Mouse (Mus musculus) CH12.LX (cell line): Measurements from ENCODE around the gene Ccdc171. TPM values are rescaled to one million over a fixed set of nuclear protein-coding genes. Genes with fewer than 3 reads are reported as not detected.

Source experiments
- DNase-seq: peaks from one replicate; pipeline ENCODE4 v3.0.0-alpha.2; 2013; ENCODE audit errors: extremely low read depth
- H3K27ac ChIP-seq: 2 replicates; pipeline ENCODE4 v1.5.1; 2012; ENCODE audit warnings: low read depth, mild to moderate bottlenecking, control low read depth, moderate library complexity; ENCODE audit not compliant: insufficient read depth
- H3K27me3 ChIP-seq: replicated peaks from 2 replicates; pipeline ENCODE3; 2012; ENCODE audit warnings: inconsistent platforms
- H3K36me3 ChIP-seq, 2 experiments: replicated peaks in 1 of 2; 2 replicates each; pipeline versions ENCODE3 to v1.6.1; 2012; ENCODE audit warnings: inconsistent platforms in 1 of 2, low read length in 1 of 2, mild to moderate bottlenecking in 1 of 2, mixed read lengths in 1 of 2, moderate library complexity in 1 of 2; ENCODE audit not compliant: control insufficient read depth in 1 of 2, insufficient read depth in 1 of 2
- H3K4me1 ChIP-seq, 2 experiments: 2 replicates each; pipeline ENCODE4 v1.6.1; 2012; ENCODE audit warnings: inconsistent platforms in 1 of 2, moderate library complexity in 1 of 2; ENCODE audit not compliant: insufficient read depth in 2 of 2, control insufficient read depth in 1 of 2
- H3K4me2 ChIP-seq: 2 replicates; pipeline ENCODE4 v1.6.1; 2012; ENCODE audit warnings: low read depth, mild to moderate bottlenecking, control low read depth; ENCODE audit not compliant: poor library complexity, insufficient read depth, severe bottlenecking
- H3K4me3 ChIP-seq, 3 experiments: fragments of 150-350 bp in 1 of 3; sonication (generic) in 1 of 3; replicated peaks in 1 of 3; 2 replicates each; pipeline versions ENCODE3 to v1.5.1; 2011 to 2012; ENCODE audit warnings: low read depth in 2 of 3, low read length in 2 of 3, mild to moderate bottlenecking in 2 of 3, moderate library complexity in 2 of 3, control low read depth in 1 of 3, improper control_type of control experiment in 1 of 3, inconsistent platforms in 1 of 3, mixed read lengths in 1 of 3; ENCODE audit not compliant: poor library complexity in 1 of 3
- H3K79me2 ChIP-seq: replicated peaks from 2 replicates; pipeline ENCODE4 v1.6.1; 2012; ENCODE audit warnings: mild to moderate bottlenecking, moderate library complexity; ENCODE audit not compliant: control insufficient read depth, poor library complexity, insufficient read depth, severe bottlenecking; ENCODE audit errors: extremely low read depth
- H3K9ac ChIP-seq: 2 replicates; pipeline ENCODE4 v1.6.1; 2012; ENCODE audit warnings: low read depth, mild to moderate bottlenecking, control low read depth, moderate library complexity; ENCODE audit not compliant: insufficient read depth
- H3K9me3 ChIP-seq: replicated peaks from 2 replicates; pipeline ENCODE3; 2012; ENCODE audit warnings: low read length, inconsistent platforms, mixed read lengths
- CHD1 ChIP-seq: IDR thresholded peaks from 2 replicates; pipeline ENCODE4 v1.6.1; 2012; ENCODE audit warnings: low read depth, low read length, improper control_type of control experiment, inconsistent platforms
- CHD2 ChIP-seq: IDR thresholded peaks from 2 replicates; pipeline ENCODE4 v1.6.1; 2011; ENCODE audit warnings: low read length, improper control_type of control experiment
- E2F4 ChIP-seq: IDR thresholded peaks from 2 replicates; pipeline ENCODE4 v1.6.1; 2011; ENCODE audit warnings: low read depth, low read length, improper control_type of control experiment; ENCODE audit not compliant: insufficient replicate concordance
- EP300 ChIP-seq: IDR thresholded peaks from 2 replicates; pipeline ENCODE4 v1.6.1; 2011; ENCODE audit warnings: low read length, improper control_type of control experiment
- ETS1 ChIP-seq: conservative IDR thresholded peaks from 2 replicates; pipeline ENCODE4 v1.6.1; 2012; ENCODE audit warnings: low read depth, mild to moderate bottlenecking, inconsistent platforms, low read length, improper control_type of control experiment, moderate library complexity
- GABPA ChIP-seq: IDR thresholded peaks from 2 replicates; pipeline ENCODE4 v1.6.1; 2012; ENCODE audit warnings: low read depth, low read length, improper control_type of control experiment, inconsistent platforms; ENCODE audit not compliant: insufficient replicate concordance
- IRF4 ChIP-seq: IDR thresholded peaks from 2 replicates; pipeline ENCODE4 v1.6.1; 2014; ENCODE audit warnings: low read depth, mild to moderate bottlenecking, inconsistent platforms, low read length, improper control_type of control experiment
- JUN ChIP-seq: IDR thresholded peaks from 2 replicates; pipeline ENCODE4 v1.6.1; 2011; ENCODE audit warnings: low read depth, mild to moderate bottlenecking, low read length, improper control_type of control experiment, moderate library complexity; ENCODE audit not compliant: insufficient read depth
- MAFK ChIP-seq: IDR thresholded peaks from 2 replicates; pipeline ENCODE4 v1.6.1; 2011; ENCODE audit warnings: low read length, improper control_type of control experiment; ENCODE audit not compliant: insufficient replicate concordance
- MAX ChIP-seq: IDR thresholded peaks from 2 replicates; pipeline ENCODE4 v1.6.1; 2011; ENCODE audit warnings: low read length, improper control_type of control experiment
- MEF2A ChIP-seq: IDR thresholded peaks from 2 replicates; pipeline ENCODE4 v1.6.1; 2014; ENCODE audit warnings: low read depth, mild to moderate bottlenecking, inconsistent platforms, low read length, improper control_type of control experiment, borderline replicate concordance
- MYC ChIP-seq: IDR thresholded peaks from 2 replicates; pipeline ENCODE4 v1.6.1; 2011; ENCODE audit warnings: low read depth, mild to moderate bottlenecking, improper control_type of control experiment, low read length
- NRF1 ChIP-seq: IDR thresholded peaks from 2 replicates; pipeline ENCODE4 v1.6.1; 2014; ENCODE audit warnings: low read depth, mild to moderate bottlenecking, inconsistent platforms, low read length, improper control_type of control experiment, moderate library complexity
- PAX5 ChIP-seq: IDR thresholded peaks from 2 replicates; pipeline ENCODE4 v1.6.1; 2012; ENCODE audit warnings: low read length, inconsistent platforms, mixed read lengths
- POLR2A ChIP-seq: IDR thresholded peaks from 2 replicates; pipeline ENCODE4 v1.6.1; 2011; ENCODE audit warnings: low read depth, mild to moderate bottlenecking, improper control_type of control experiment, low read length
- RAD21 ChIP-seq: IDR thresholded peaks from 2 replicates; pipeline ENCODE4 v1.6.1; 2011; ENCODE audit warnings: low read depth, mild to moderate bottlenecking, low read length, improper control_type of control experiment, moderate library complexity
- SMC3 ChIP-seq: IDR thresholded peaks from 2 replicates; pipeline ENCODE4 v1.6.1; 2011; ENCODE audit warnings: low read depth, low read length, improper control_type of control experiment
- TBP ChIP-seq: conservative IDR thresholded peaks from 2 replicates; pipeline ENCODE4 v1.6.1; 2011; ENCODE audit warnings: low read depth, low read length, improper control_type of control experiment
- TCF12 ChIP-seq: IDR thresholded peaks from 2 replicates; pipeline ENCODE4 v1.6.1; 2014; ENCODE audit warnings: low read depth, mild to moderate bottlenecking, inconsistent platforms, low read length, improper control_type of control experiment
- USF2 ChIP-seq: conservative IDR thresholded peaks from 2 replicates; pipeline ENCODE4 v1.6.1; 2011; ENCODE audit warnings: low read depth, low read length, improper control_type of control experiment
- ZKSCAN1 ChIP-seq: IDR thresholded peaks from 2 replicates; pipeline ENCODE4 v1.6.1; 2012; ENCODE audit warnings: low read depth, inconsistent platforms, low read length, improper control_type of control experiment, borderline replicate concordance
- ZMIZ1 ChIP-seq: IDR thresholded peaks from 2 replicates; pipeline ENCODE4 v1.6.1; 2012; ENCODE audit warnings: low read depth, mild to moderate bottlenecking, inconsistent platforms, low read length, improper control_type of control experiment
- ZNF384 ChIP-seq: IDR thresholded peaks from 2 replicates; pipeline ENCODE4 v1.6.1; 2012; ENCODE audit warnings: low read depth, low read length, improper control_type of control experiment, inconsistent platforms
- dilution Hi-C: fragments of 300-500 bp; cut with MboI; formaldehyde crosslinking; loops from 2 replicates; pipeline ENCODE4 v1.14.3; 2020; ENCODE audit warnings: low sequenced_read_pairs; ENCODE audit not compliant: extremely low pct_unique_long_range_greater_than_20kb, extremely low pct_ligation_motif_present
- in situ Hi-C: fragments of 300-500 bp; cut with MboI; formaldehyde crosslinking; loops from 3 replicates; pipeline ENCODE4 v1.14.3; 2019; ENCODE audit warnings: low sequenced_read_pairs, low pct_ligation_motif_present, low pct_unique_long_range_greater_than_20kb, mixed read lengths
- polyA plus RNA-seq: library from polyadenylated mRNA; unstranded; fragments of >175 nt; gene quantifications from 2 replicates; pipeline ENCODE4 v1.2.1, GENCODE M21; 2012; ENCODE audit warnings: low read depth; ENCODE audit not compliant: insufficient read length
- total RNA-seq, 2 experiments: library from RNA; depleted of rRNA; stranded (reverse); fragments of 300-350 nt in 1 of 2; fragments of >200 nt in 1 of 2; gene quantifications; 2 replicates each; pipeline ENCODE4 v1.2.3; 2012 to 2014

The Ccdc171 gene
- total and polyA plus RNA-seq, 3 experiments, result 0.93 to 2.2 (median 1.5) TPM

DNA sequence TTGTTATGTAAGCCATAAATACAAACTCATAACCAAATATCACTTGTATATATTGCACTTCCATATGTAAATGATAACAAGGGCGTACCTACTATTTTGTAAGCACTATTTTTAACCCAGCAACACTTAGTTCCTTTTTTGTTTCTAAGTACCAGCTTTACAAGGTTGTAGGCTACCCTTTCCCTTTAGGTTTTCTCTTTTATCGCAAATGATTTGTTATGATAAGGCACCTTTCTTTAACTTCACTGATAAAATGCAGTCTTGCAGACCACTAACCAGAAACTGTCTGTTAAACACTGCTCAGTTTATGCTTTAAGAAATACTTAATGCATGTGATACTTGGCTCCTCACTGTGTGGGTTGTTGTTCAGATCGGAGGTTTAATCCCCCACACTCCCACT, 275.1 kb downstream of the Ccdc171 start:
- no peaks in the 10 kb centered on the region for H3K36me3 ChIP-seq
- no peak overlapping the region for H3K27ac ChIP-seq
- in situ Hi-C loops, result no loop called here
- H3K9ac ChIP-seq, result no peak overlapping the region
- no peaks in the 10 kb centered on the region for H3K4me1 ChIP-seq
- TF ChIP-seq MAX, result no peak
- no peak for TF ChIP-seq MYC
- TF ChIP-seq MEF2A, result no peak
- TF ChIP-seq, all 38 proteins: peak for 0
- Histone ChIP-seq H3K4me2 (no peak overlapping the region), H3K27me3 (no peaks in the 10 kb centered on the region), H3K4me3 (no peak overlapping the region), H3K9me3 (no peaks in the 10 kb centered on the region), H3K79me2 (no peaks in the 10 kb centered on the region)
- dilution Hi-C loops, result no loop called here
- no peak for DNase-seq

- DNase-seq, result no peak
- in situ Hi-C loops (no loop called here), dilution Hi-C loops (no loop called here)
Measured at GRCm38 (mm10) chr4:83816925-83817324, 291.6 kb downstream of the Ccdc171 start.

DNA sequence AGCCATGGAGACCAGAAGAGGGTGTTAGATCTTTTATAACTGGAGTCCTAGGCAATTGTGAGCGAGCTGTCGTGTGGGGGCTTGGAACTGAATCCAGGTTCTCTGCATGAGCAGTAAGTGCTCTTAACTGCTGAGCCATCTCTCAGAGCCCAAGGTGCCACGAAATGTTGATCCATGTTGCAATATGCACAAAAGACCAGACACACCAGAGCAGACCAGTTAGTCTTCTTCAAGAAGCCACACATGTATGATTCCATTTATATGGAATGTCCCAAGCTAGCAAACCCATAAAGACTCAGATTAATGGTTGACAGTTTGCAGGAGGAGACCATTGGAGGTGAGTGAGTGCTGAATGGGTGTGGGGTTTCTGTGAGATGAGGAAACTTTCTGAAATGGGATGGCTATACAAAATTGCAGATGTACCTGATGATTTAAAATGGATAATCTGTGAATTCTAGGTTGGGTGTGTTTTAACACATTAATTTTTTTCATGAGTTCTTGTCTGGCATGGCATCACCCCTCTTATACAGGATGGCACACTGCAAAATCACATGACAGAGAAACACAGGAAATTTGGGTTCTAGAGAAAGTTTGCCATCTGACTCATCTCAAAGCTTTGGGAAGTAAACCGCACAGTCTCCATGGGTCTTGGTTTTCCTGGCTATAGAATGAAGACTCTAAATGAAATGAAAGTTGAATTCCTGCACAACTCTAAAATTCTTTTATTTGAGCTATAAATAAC, 304.5 kb downstream of the Ccdc171 start:
- Histone ChIP-seq H3K36me3 (no peaks in the 10 kb centered on the region), H3K4me3 (no peak overlapping the region), H3K27ac (no peak overlapping the region), H3K9me3 (no peaks in the 10 kb centered on the region), H3K27me3 (no peaks in the 10 kb centered on the region), H3K9ac (no peak overlapping the region), H3K4me1 (no peaks in the 10 kb centered on the region), H3K79me2 (no peaks in the 10 kb centered on the region), H3K4me2 (no peak overlapping the region)
- DNase-seq, result no peak
- in situ Hi-C loops (no loop called here), dilution Hi-C loops (no loop called here)
- TF ChIP-seq MEF2A (no peak), ZNF384 (no peak), EP300 (no peak), MAFK (no peak), POLR2A (no peak), IRF4 (no peak), TBP (no peak), CHD1 (no peak), ETS1 (no peak), ZMIZ1 (no peak), JUN (no peak), CHD2 (no peak), TCF12 (no peak), USF2 (no peak), RAD21 (no peak), E2F4 (no peak), GABPA (no peak), ZKSCAN1 (no peak)

More at GRCm38 (mm10) chr4:83816925-83817324, 291.6 kb downstream of the Ccdc171 start:
- Histone ChIP-seq H3K79me2 (no peaks in the 10 kb centered on the region), H3K36me3 (no peaks in the 10 kb centered on the region), H3K4me1 (no peaks in the 10 kb centered on the region), H3K4me2 (no peak overlapping the region), H3K9me3 (no peaks in the 10 kb centered on the region), H3K9ac (no peak overlapping the region), H3K27ac (no peak overlapping the region), H3K27me3 (no peaks in the 10 kb centered on the region), H3K4me3 (no peak overlapping the region)
- TF ChIP-seq NRF1, result no peak
- TF ChIP-seq MEF2A, result no peak
- no peak for TF ChIP-seq GABPA
- no peak for TF ChIP-seq TBP
- TF ChIP-seq PAX5, result no peak
- TF ChIP-seq E2F4, result no peak
- no peak for TF ChIP-seq SMC3
